Mouse (Mus musculus) CH12F3 (cell line): ENCODE data around the gene Cacna1g.

Source experiments
- in situ Hi-C: fragments of 300-500 bp; cut with MboI; formaldehyde crosslinking; loops from 2 replicates; pipeline ENCODE4 v1.14.3; 2020; ENCODE audit warnings: low sequenced_read_pairs

Gene Cacna1g

GRCm38 (mm10) chr11:94449886-94450285 lies 24.1 kb downstream of the Cacna1g start:
- in situ Hi-C loops = no loop called here

- in situ Hi-C loops = no loop called here
Observed at GRCm38 (mm10) chr11:94449239-94449638, 24.8 kb downstream of the Cacna1g start.

- in situ Hi-C loops = no loop called here
Observed at GRCm38 (mm10) chr11:94447017-94447416, 27.0 kb downstream of the Cacna1g start.

- in situ Hi-C loops = no loop called here
Observed at GRCm38 (mm10) chr11:94445300-94445699, 28.7 kb downstream of the Cacna1g start.

GRCm38 (mm10) chr11:94444829-94445228 lies 29.2 kb downstream of the Cacna1g start:
- in situ Hi-C loops = no loop called here

GRCm38 (mm10) chr11:94441752-94442151 lies 32.2 kb downstream of the Cacna1g start:
- in situ Hi-C loops = no loop called here

- in situ Hi-C loops = no loop called here
Observed at GRCm38 (mm10) chr11:94441122-94441521, 32.9 kb downstream of the Cacna1g start.

GRCm38 (mm10) chr11:94440421-94440820 lies 33.6 kb downstream of the Cacna1g start:
- in situ Hi-C loops = no loop called here

GRCm38 (mm10) chr11:94429011-94429651 lies 44.9 kb downstream of the Cacna1g start:
- in situ Hi-C loops = loop anchor here (5.0 kb wide), 1 partner anchor 53 kb away; no protein-coding TSS in a partner anchor

- in situ Hi-C loops = loop anchor here (5.0 kb wide), 1 partner anchor 54 kb away; no protein-coding TSS in a partner anchor
Observed at GRCm38 (mm10) chr11:94428091-94428835, 45.7 kb downstream of the Cacna1g start.

GRCm38 (mm10) chr11:94425656-94426055 lies 48.3 kb downstream of the Cacna1g start:
- in situ Hi-C loops = loop anchor here (5.0 kb wide), 1 partner anchor 57 kb away; no protein-coding TSS in a partner anchor

GRCm38 (mm10) chr11:94425215-94425614 lies 48.8 kb downstream of the Cacna1g start:
- in situ Hi-C loops = loop anchor here (5.0 kb wide), 1 partner anchor 57 kb away; no protein-coding TSS in a partner anchor

GRCm38 (mm10) chr11:94424380-94424779 lies 49.6 kb downstream of the Cacna1g start:
- in situ Hi-C loops = no loop called here

- in situ Hi-C loops = no loop called here
Observed at GRCm38 (mm10) chr11:94423855-94424254, 50.1 kb downstream of the Cacna1g start.

GRCm38 (mm10) chr11:94420991-94421390 lies 53.0 kb downstream of the Cacna1g start:
- in situ Hi-C loops = no loop called here

GRCm38 (mm10) chr11:94420325-94420724 lies 53.7 kb downstream of the Cacna1g start:
- in situ Hi-C loops = no loop called here

GRCm38 (mm10) chr11:94419004-94419727 lies 54.8 kb downstream of the Cacna1g start:
- in situ Hi-C loops = no loop called here

GRCm38 (mm10) chr11:94414042-94414441 lies 60.0 kb downstream of the Cacna1g start:
- in situ Hi-C loops = no loop called here

- in situ Hi-C loops = no loop called here
Observed at GRCm38 (mm10) chr11:94413516-94413915, 60.5 kb downstream of the Cacna1g start.

- in situ Hi-C loops = no loop called here
Observed at GRCm38 (mm10) chr11:94412998-94413469, 61.0 kb downstream of the Cacna1g start.

GRCm38 (mm10) chr11:94412562-94412961 lies 61.4 kb downstream of the Cacna1g start:
- in situ Hi-C loops = no loop called here
